Mouse (Mus musculus) embryonic facial prominence, embryonic 11.5 days (tissue): Measurements from ENCODE around the gene Perm1. TPM values are rescaled to one million over a fixed set of nuclear protein-coding genes. Genes with fewer than 3 reads are reported as not detected.

Experiments used
- ATAC-seq: fragments of 200-750 bp; cut with Nextera tagmentation; replicated peaks from 2 replicates; pipeline ENCODE4 v1.8.0; 2017; ENCODE audit warnings: low read depth; ENCODE audit not compliant: insufficient number of reproducible peaks, low FRiP score, low TSS enrichment
- DNase-seq: peaks from one replicate; pipeline ENCODE4 v3.0.0-alpha.2; 2015; ENCODE audit warnings: low spot score
- H3K27ac ChIP-seq: fragments of 300-500 bp; sonication (generic); replicated peaks from 2 replicates; pipeline ENCODE4 v1.5.1; 2014; ENCODE audit warnings: mild to moderate bottlenecking, low read depth, low read length, control low read depth
- H3K27me3 ChIP-seq: fragments of 300-500 bp; sonication (generic); 2 replicates; pipeline ENCODE4 v1.6.1; 2014; ENCODE audit warnings: mild to moderate bottlenecking, low read length, moderate library complexity, mixed read lengths; ENCODE audit not compliant: control insufficient read depth, insufficient read depth
- H3K36me3 ChIP-seq: fragments of 300-500 bp; sonication (generic); replicated peaks from 2 replicates; pipeline ENCODE4 v1.6.1; 2014; ENCODE audit warnings: low read depth, mild to moderate bottlenecking, low read length, moderate library complexity, mixed read lengths; ENCODE audit not compliant: control insufficient read depth, insufficient read depth
- H3K4me1 ChIP-seq: fragments of 300-500 bp; sonication (generic); 2 replicates; pipeline ENCODE4 v1.6.1; 2014; ENCODE audit warnings: low read length, mixed read lengths; ENCODE audit not compliant: control insufficient read depth, insufficient read depth
- H3K4me2 ChIP-seq: fragments of 300-500 bp; sonication (generic); 2 replicates; pipeline ENCODE4 v1.6.1; 2014; ENCODE audit warnings: low read depth, mild to moderate bottlenecking, control low read depth, low read length, moderate library complexity
- H3K4me3 ChIP-seq: fragments of 300-500 bp; sonication (generic); 2 replicates; pipeline ENCODE4 v1.5.1; 2014; ENCODE audit warnings: low read depth, low read length, control low read depth
- H3K9ac ChIP-seq: fragments of 300-500 bp; sonication (generic); replicated peaks from 2 replicates; pipeline ENCODE4 v1.6.1; 2014; ENCODE audit warnings: mild to moderate bottlenecking, control low read depth, low read length
- H3K9me3 ChIP-seq: fragments of 300-500 bp; sonication (generic); replicated peaks from 2 replicates; pipeline ENCODE4 v1.6.1; 2016; ENCODE audit warnings: mild to moderate bottlenecking, low read length, inconsistent platforms, mixed read lengths; ENCODE audit not compliant: control insufficient read depth
- WGBS: fragments of 180-500 bp; shearing (Covaris S2); extraction: QIAGEN DNeasy Blood & Tissue Kit; methylation state at CpG from one replicate; pipeline ENCODE4 v1.1.7; 2014; 5-methylcytosine and 5-hydroxymethylcytosine counted together
- polyA plus RNA-seq: library from polyadenylated mRNA; unstranded; fragments of >200 nt; fragmentation: Nextera tagmentation; extraction: Ambion mirVana; gene quantifications from 2 replicates; pipeline ENCODE4 v1.2.1, GENCODE M21; 2014

The Perm1 gene
- polyA plus RNA-seq, 1 experiment from 2014 or later = 0.60 TPM

- ATAC-seq = 0 out of 2 replicates have a peak, but pooled peaks have one; percentile 5
- WGBS = 1% methylated on average over 49 of the region's 49 CpGs
- no peak overlapping the region for H3K27ac ChIP-seq
These were observed 12.1 kb upstream of the Perm1 start for GRCm38 (mm10) chr4:156203413-156204131.

DNA sequence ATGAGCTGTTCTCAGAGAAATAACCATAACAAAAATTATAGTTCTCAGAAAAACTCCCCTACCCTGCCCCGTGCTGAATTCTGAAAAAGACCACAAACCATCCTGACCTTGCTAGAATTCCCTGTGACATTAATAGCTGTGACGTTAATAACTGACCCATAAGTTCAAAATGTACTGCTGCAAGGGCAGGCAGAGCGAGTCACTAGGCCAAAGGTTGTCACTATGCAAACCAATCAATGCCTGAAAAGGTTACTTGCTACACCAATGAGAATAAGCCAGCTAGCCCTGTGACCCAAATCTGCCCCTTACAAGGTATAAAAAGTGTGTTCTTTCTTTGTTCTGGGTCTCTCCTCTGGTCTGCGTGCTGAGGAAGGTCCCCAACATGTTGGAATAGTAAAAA, 6.8 kb upstream of the Perm1 start:
- DNase-seq = no peak
- no peak overlapping the region for H3K4me3 ChIP-seq
- no peaks in the 10 kb centered on the region; the same call in 1 of the 2 replicates for H3K4me1 ChIP-seq
- no peak overlapping the region for H3K9ac ChIP-seq
- ATAC-seq = no peak
- no peak overlapping the region for H3K27ac ChIP-seq
- no peaks in the 10 kb centered on the region for H3K9me3 ChIP-seq
- H3K4me2 ChIP-seq = no peak overlapping the region
- no peaks in the 10 kb centered on the region for H3K36me3 ChIP-seq
- 89% methylated on average over 4 of the region's 4 CpGs for WGBS
- peaks cover 4% of the 10 kb centered on the region; the same call in 1 of the 2 replicates for H3K27me3 ChIP-seq

More at GRCm38 (mm10) chr4:156203413-156204131, 12.1 kb upstream of the Perm1 start:
- DNase-seq = peak; percentile 48
- Histone ChIP-seq H3K4me3 (peak overlapping the region; percentile 40), H3K27me3 (peaks cover 9% of the 10 kb centered on the region; the same call in 1 of the 2 replicates), H3K9me3 (no peaks in the 10 kb centered on the region), H3K4me2 (peak overlapping the region; percentile 88), H3K9ac (peak overlapping the region; percentile 40), H3K36me3 (no peaks in the 10 kb centered on the region), H3K4me1 (no peaks in the 10 kb centered on the region; the same call in none of the 2 replicates)

DNA sequence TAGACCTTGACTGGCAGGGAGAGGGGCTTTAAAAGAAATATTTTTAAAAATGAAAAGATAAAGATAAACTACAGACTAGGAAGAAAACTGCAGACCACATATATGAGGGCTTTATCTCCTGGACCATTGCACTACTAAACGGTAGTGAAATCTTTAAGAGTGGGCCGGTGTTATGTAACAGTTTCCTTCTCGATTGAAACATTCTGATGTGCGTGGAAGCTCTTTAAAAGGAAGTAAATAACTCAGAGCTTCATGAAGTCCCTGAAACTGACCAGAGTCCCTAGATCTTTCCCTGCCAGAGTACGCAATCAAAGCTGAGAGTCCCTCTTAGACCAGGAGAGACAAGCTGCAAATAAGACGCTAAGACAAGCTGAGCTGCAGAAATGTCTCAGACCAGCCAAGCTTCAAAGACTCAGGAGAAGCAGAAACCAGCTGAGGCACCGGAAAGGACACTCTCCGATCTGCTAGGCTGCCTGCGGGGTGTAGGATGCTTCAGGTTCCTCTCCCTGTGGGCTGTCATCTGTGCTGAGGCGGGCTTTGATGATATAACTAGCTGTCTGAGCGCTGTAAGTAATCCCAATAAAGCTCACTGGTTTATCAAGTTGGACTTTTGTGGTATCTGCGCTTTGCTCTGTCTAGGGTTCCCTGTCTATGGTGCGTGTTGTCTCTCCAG, 5.6 kb upstream of the Perm1 start:
- H3K9ac ChIP-seq = no peak overlapping the region
- no peak overlapping the region for H3K4me3 ChIP-seq
- no peak overlapping the region for H3K27ac ChIP-seq
- no peaks in the 10 kb centered on the region for H3K4me1 ChIP-seq
- ATAC-seq (no peak), DNase-seq (no peak)
- no peaks in the 10 kb centered on the region for H3K9me3 ChIP-seq
- no peaks in the 10 kb centered on the region for H3K36me3 ChIP-seq
- H3K27me3 ChIP-seq = no peaks in the 10 kb centered on the region
- 71% methylated on average over 13 of the region's 13 CpGs for WGBS
- no peak overlapping the region for H3K4me2 ChIP-seq

GRCm38 (mm10) chr4:156213134-156213533, 2.5 kb upstream of the Perm1 start:
- ATAC-seq = no peak
- H3K36me3 ChIP-seq = no peaks in the 10 kb centered on the region
- 95% methylated on average over 13 of the region's 13 CpGs for WGBS
- H3K4me2 ChIP-seq = no peak overlapping the region
- H3K27ac ChIP-seq = no peak overlapping the region
- no peak for DNase-seq
- H3K9ac ChIP-seq = no peak overlapping the region
- H3K9me3 ChIP-seq = no peaks in the 10 kb centered on the region
- H3K4me3 ChIP-seq = no peak overlapping the region
- no peaks in the 10 kb centered on the region for H3K27me3 ChIP-seq
- no peaks in the 10 kb centered on the region for H3K4me1 ChIP-seq

DNA sequence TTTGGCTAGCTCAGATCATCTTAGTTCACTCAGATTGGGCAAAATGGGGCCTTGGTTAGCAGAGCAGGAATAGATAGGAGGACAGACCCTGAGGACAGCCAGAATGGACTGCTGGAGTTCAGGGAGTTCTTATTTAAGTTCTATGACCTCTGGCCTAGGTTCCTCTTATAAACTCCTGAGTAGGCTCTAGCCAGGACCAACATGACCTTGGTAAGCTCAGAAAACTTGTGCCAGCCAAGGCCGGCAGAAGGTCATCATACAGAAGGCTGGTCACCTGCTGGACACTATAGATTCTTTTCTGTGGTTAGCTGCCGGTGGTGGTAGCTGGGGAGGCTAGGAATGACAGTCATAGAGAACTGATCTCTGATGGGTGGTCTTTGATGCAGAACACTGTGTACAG, 528 bp downstream of the Perm1 start:
- no peaks in the 10 kb centered on the region for H3K4me1 ChIP-seq
- ATAC-seq (no peak), DNase-seq (no peak)
- H3K9me3 ChIP-seq = no peaks in the 10 kb centered on the region
- WGBS = 87% methylated on average over 2 of the region's 2 CpGs
- no peak overlapping the region for H3K27ac ChIP-seq
- H3K9ac ChIP-seq = no peak overlapping the region
- H3K4me2 ChIP-seq = no peak overlapping the region
- no peaks in the 10 kb centered on the region for H3K27me3 ChIP-seq
- H3K36me3 ChIP-seq = no peaks in the 10 kb centered on the region
- H3K4me3 ChIP-seq = no peak overlapping the region

DNA sequence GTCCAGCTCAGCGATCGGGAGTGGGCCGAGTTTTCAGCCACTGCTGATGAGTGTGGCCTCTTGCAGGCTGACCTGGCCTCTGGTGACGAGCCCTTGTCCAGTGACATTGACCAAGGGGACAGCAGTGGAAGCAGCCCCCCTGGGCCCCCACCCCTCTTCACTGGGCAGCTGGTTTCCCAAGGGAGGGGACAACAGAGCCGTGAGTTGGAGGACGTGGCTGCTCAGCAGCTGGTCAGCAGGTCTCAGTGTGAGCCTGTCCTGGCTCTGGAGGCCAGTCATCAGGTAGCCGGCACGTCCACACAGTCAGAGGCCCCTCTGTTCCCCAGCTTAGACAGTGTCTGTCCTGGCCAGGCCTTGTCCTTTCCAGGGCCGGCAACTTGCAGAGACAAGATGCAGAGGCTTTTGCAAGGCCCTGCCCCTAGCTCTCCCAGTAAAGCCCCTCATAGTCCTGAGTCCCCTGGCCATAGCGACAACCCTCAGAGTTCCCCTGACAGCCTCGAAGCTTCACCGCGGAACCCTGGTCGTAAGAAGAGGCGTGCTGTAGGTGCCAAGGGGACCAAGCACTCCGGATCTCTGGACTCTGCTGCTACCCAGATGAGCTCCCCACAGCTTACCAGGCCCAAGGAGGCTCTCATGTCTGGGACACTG, 1.5 kb downstream of the Perm1 start:
- no peak for DNase-seq
- 82% methylated on average over 16 of the region's 16 CpGs for WGBS
- Histone ChIP-seq H3K4me1 (no peaks in the 10 kb centered on the region), H3K9me3 (no peaks in the 10 kb centered on the region), H3K9ac (no peak overlapping the region), H3K4me2 (no peak overlapping the region), H3K27ac (no peak overlapping the region), H3K27me3 (no peaks in the 10 kb centered on the region), H3K4me3 (no peak overlapping the region), H3K36me3 (no peaks in the 10 kb centered on the region)
- no peak; the same call in 1 of the 2 replicates for ATAC-seq

DNA sequence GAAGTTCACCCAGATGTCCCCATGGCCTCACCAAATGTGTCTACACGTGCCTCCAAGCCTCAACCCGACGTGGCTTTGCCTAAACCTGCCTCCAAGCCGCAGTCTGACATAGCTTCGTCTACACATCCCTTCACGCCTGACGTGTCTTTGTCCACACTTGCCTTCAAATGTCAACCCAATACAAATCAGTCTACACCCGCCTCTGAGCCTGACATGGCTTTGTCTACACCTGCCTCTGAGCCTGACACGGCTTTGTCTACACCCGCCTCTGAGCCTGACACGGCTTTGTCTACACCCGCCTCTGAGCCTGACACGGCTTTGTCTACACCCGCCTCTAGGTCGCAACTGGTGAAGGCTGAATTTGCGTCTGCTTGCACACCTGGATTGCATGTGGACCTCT, 2.2 kb downstream of the Perm1 start:
- WGBS = 81% methylated on average over 16 of the region's 16 CpGs
- H3K36me3 ChIP-seq = no peaks in the 10 kb centered on the region
- no peaks in the 10 kb centered on the region for H3K4me1 ChIP-seq
- no peak for DNase-seq
- no peak overlapping the region for H3K4me3 ChIP-seq
- no peaks in the 10 kb centered on the region for H3K9me3 ChIP-seq
- no peaks in the 10 kb centered on the region for H3K27me3 ChIP-seq
- no peak overlapping the region for H3K9ac ChIP-seq
- no peak for ATAC-seq
- no peak overlapping the region for H3K4me2 ChIP-seq
- no peak overlapping the region for H3K27ac ChIP-seq

GRCm38 (mm10) chr4:156219936-156220335, 4.3 kb downstream of the Perm1 start:
- no peaks in the 10 kb centered on the region for H3K36me3 ChIP-seq
- no peak overlapping the region for H3K27ac ChIP-seq
- H3K9me3 ChIP-seq = no peaks in the 10 kb centered on the region
- DNase-seq = no peak
- ATAC-seq = no peak
- no peaks in the 10 kb centered on the region for H3K4me1 ChIP-seq
- H3K4me3 ChIP-seq = no peak overlapping the region
- no peaks in the 10 kb centered on the region for H3K27me3 ChIP-seq
- WGBS = 91% methylated on average over 11 of the region's 11 CpGs
- no peak overlapping the region for H3K4me2 ChIP-seq
- no peak overlapping the region for H3K9ac ChIP-seq
